ENCODE assay signal across 26 mouse cellular contexts in genomic region chr9:88501846-88502245, GRCm38 (mm10). TPM values are rescaled to one million over a fixed set of nuclear protein-coding genes. Genes with fewer than 3 reads are reported as not detected.
DNase-seq lines count a peak whose midpoint lies in the region; ATAC-seq and TF ChIP-seq lines count a peak whose summit lies in the region.
"Had no signal": no experiment of that assay in that cellular context is flagged by ENCODE, and none has a peak within 500 bp of the region (broad histone marks: within the 10 kb centered on the region; RNA-seq: fewer than 3 reads in every experiment).

No protein-coding gene starts in this region.

- H3K4me2 ChIP-seq in intestine, postnatal 0 days (replicated peaks; ENCODE audit: low read depth), result no peak overlapping the region

- H3K9me3 ChIP-seq in intestine, postnatal 0 days (ENCODE audit: control insufficient read depth), result no peaks in the 10 kb centered on the region
- H3K9me3 ChIP-seq: G1E had no signal

- no peaks in the 10 kb centered on the region for H3K27me3 ChIP-seq in intestine, postnatal 0 days (replicated peaks; ENCODE audit: control insufficient read depth, insufficient read depth, low read length)
- H3K27me3 ChIP-seq: CH12.LX, Patski had no signal

- WGBS in intestine, postnatal 0 days, result 76% methylated on average over 6 of the region's 6 CpGs

- peak; percentile 27 for DNase-seq in heart, adult 11 months
- DNase-seq in heart, adult 8-10 months (ENCODE audit: low spot score), result no peak
- DNase-seq in ES-CJ7 (ENCODE audit: low read depth, low spot score), result peak; percentile 53
- peak; percentile 60 for DNase-seq in R1 (ENCODE audit: low read depth, low spot score)
- DNase-seq in ZHBTc4 (ENCODE audit: low read depth, low spot score), result peak; percentile 41
- DNase-seq in cerebellum, adult 18-20 months, result no peak
- DNase-seq: adrenal gland, adult 2 months; adrenal gland, adult 8-10 months; adrenal gland, postnatal 10 days; adrenal gland, postnatal 14 days; adrenal gland, postnatal 25 days; adrenal gland, postnatal 36 days; B cell, adult 2 months; cerebellum, adult 11 months; cerebellum, adult 11-12 months; cerebellum, adult 2 months; cerebellum, adult 8-10 months; cerebellum, adult 9-10 months had no signal

- TF ChIP-seq CTCF in intestine, postnatal 0 days (IDR thresholded peaks at IDR 0.05; ENCODE audit: low read depth), result no peak

- H3K4me3 ChIP-seq in intestine, postnatal 0 days (ENCODE audit: low read depth, low read length), result no peak overlapping the region

- no peaks in the 10 kb centered on the region for H3K36me3 ChIP-seq in intestine, postnatal 0 days (ENCODE audit: control insufficient read depth, insufficient read depth)
- H3K36me3 ChIP-seq: G1E had no signal

- no peaks in the 10 kb centered on the region for H3K4me1 ChIP-seq in intestine, postnatal 0 days (replicated peaks; ENCODE audit: control insufficient read depth, insufficient read depth, low read length)

- H3K9ac ChIP-seq in intestine, postnatal 0 days (ENCODE audit: low read depth, low read length), result no peak overlapping the region

- no peak for ATAC-seq in erythroid progenitor cell, adult 5-6 weeks (replicated peaks; ENCODE audit: low FRiP score, poor library complexity, severe bottlenecking)
- no peak for ATAC-seq in intestine, postnatal 0 days
- ATAC-seq: activated CD4-positive, CD25-positive, alpha-beta regulatory T cell, adult 4 months; CD4-positive, CD25-positive, alpha-beta regulatory T cell, adult 4 months; Patski had no signal

- no peak overlapping the region for H3K27ac ChIP-seq in intestine, postnatal 0 days (ENCODE audit: low read depth, low read length)

RNA-seq across cellular contexts. Expression of gene Syncrip, which starts 19.5 kb away (rescaled TPM):
- total RNA-seq in heart, adult 8-10 months (2022), result 10 to 100 TPM; 52.1 to 62.3 (median 56.1) TPM
- 80.0 and 119 TPM in 2 replicates for total RNA-seq in erythroid progenitor cell, adult 5-6 weeks (2015; ENCODE audit: low replicate concordance)
- total RNA-seq in erythroid progenitor cell, adult 5-6 weeks (2017; ENCODE audit: low replicate concordance), result 69.6 and 108 TPM in 2 replicates
- 34.1 and 37.5 TPM in 2 replicates for polyA plus RNA-seq in intestine, postnatal 0 days (2015; fragmentation: Nextera tagmentation; extraction: Ambion mirVana)

RNA-seq across cellular contexts. Expression of gene Gm20537, which starts 45.4 kb away (rescaled TPM):
- 1 to 10 TPM in 1 of 4 experiments, under 1 TPM in 1, not detected in 2; 0.50 to 1.3 TPM for total RNA-seq in heart, adult 8-10 months (2022)
- total RNA-seq in erythroid progenitor cell, adult 5-6 weeks (2015; ENCODE audit: low replicate concordance), result not detected in 2 replicates
- total RNA-seq in erythroid progenitor cell, adult 5-6 weeks (2017; ENCODE audit: low replicate concordance), result 3.6 TPM in 1 of 2 replicates, not detected in the other
- not detected in 2 replicates for polyA plus RNA-seq in intestine, postnatal 0 days (2015; fragmentation: Nextera tagmentation; extraction: Ambion mirVana)
- total RNA-seq: adrenal gland, postnatal 14 days; CH12.LX had no signal
- polyA plus RNA-seq: adrenal gland, adult 2 months; C2C12 had no signal

RNA-seq across cellular contexts. Expression of gene Zfp949, which starts 46.0 kb away (rescaled TPM):
- 1 to 10 TPM; 5.4 to 8.6 (median 6.0) TPM for total RNA-seq in heart, adult 8-10 months (2022)
- 18.0 and 32.7 TPM in 2 replicates for total RNA-seq in erythroid progenitor cell, adult 5-6 weeks (2015; ENCODE audit: low replicate concordance)
- 27.9 and 35.7 TPM in 2 replicates for total RNA-seq in erythroid progenitor cell, adult 5-6 weeks (2017; ENCODE audit: low replicate concordance)
- 3.6 and 4.7 TPM in 2 replicates for polyA plus RNA-seq in intestine, postnatal 0 days (2015; fragmentation: Nextera tagmentation; extraction: Ambion mirVana)

Comparison
In these comparisons a context has a peak if more than half of its experiments do, and no peak if none do; other contexts are left out.
1. DNase-seq: peak in heart, adult 11 months (single experiment), ES-CJ7 (single experiment), R1 (single experiment) and ZHBTc4 (single experiment); none in heart, adult 8-10 months (single experiment) and cerebellum, adult 18-20 months (0 of 2).